Mouse (Mus musculus) WW6 (cell line): ENCODE data around the gene Gatc.
"Not testable (repeated sequence)": the region's sequence is repeated elsewhere in the genome, so short reads cannot be mapped to it uniquely, and the experiment has no call there.

Source experiments
- DNase-seq: peaks from one replicate; pipeline ENCODE4 v3.0.0-alpha.2; 2013; ENCODE audit warnings: low read depth, low spot score

The Gatc gene

GRCm38 (mm10) chr5:115340577-115341313 is at the start of gene Gatc, which contains the start of gene Triap1:
TSS of gene Gatc (minus strand) at chr5:115341178.
TSS of gene Triap1 (plus strand) at chr5:115341225.
- DNase-seq, result no peak

- DNase-seq, result not testable (repeated sequence)
Measured at GRCm38 (mm10) chr5:115378882-115379281, 37.9 kb upstream of the Gatc start.

GRCm38 (mm10) chr5:115375436-115375835 is 34.5 kb upstream of the Gatc start:
- no peak for DNase-seq

- DNase-seq, result no peak
Measured at GRCm38 (mm10) chr5:115374204-115374820, 33.3 kb upstream of the Gatc start.

GRCm38 (mm10) chr5:115373441-115374203 is 32.6 kb upstream of the Gatc start:
- no peak for DNase-seq

- no peak for DNase-seq
Measured at GRCm38 (mm10) chr5:115371736-115372135, 30.8 kb upstream of the Gatc start.

GRCm38 (mm10) chr5:115364782-115365181 is 23.8 kb upstream of the Gatc start:
- DNase-seq, result no peak

- DNase-seq, result no peak
Measured at GRCm38 (mm10) chr5:115362819-115363714, 22.1 kb upstream of the Gatc start.

GRCm38 (mm10) chr5:115362216-115362615 is 21.2 kb upstream of the Gatc start:
- no peak for DNase-seq

GRCm38 (mm10) chr5:115359851-115360372 is 18.9 kb upstream of the Gatc start:
- DNase-seq, result no peak

GRCm38 (mm10) chr5:115359438-115359837 is 18.5 kb upstream of the Gatc start:
- no peak for DNase-seq

GRCm38 (mm10) chr5:115358872-115359271 is 17.9 kb upstream of the Gatc start:
- DNase-seq, result peak; percentile 82

GRCm38 (mm10) chr5:115355070-115355469 is 14.1 kb upstream of the Gatc start:
- no peak for DNase-seq

- DNase-seq, result no peak
Measured at GRCm38 (mm10) chr5:115351348-115351747, 10.4 kb upstream of the Gatc start.

- DNase-seq, result no peak
Measured at GRCm38 (mm10) chr5:115349225-115349555, 8.2 kb upstream of the Gatc start.

GRCm38 (mm10) chr5:115348546-115349224 is 7.7 kb upstream of the Gatc start, which contains the start of gene Cox6a1:
TSS of gene Cox6a1 (minus strand) at chr5:115348981.
- DNase-seq, result peak; percentile 96

GRCm38 (mm10) chr5:115347564-115347963 is 6.6 kb upstream of the Gatc start:
- peak; percentile 73 for DNase-seq

- no peak for DNase-seq
Measured at GRCm38 (mm10) chr5:115341314-115342165, 562 bp upstream of the Gatc start.

- no peak for DNase-seq
Measured at GRCm38 (mm10) chr5:115340007-115340406, 971 bp downstream of the Gatc start.

- DNase-seq, result no peak
Measured at GRCm38 (mm10) chr5:115333626-115334025, 7.4 kb downstream of the Gatc start.
